Mouse (Mus musculus) MEL (cell line): ENCODE data around the gene Naa40. TPM values are rescaled to one million over a fixed set of nuclear protein-coding genes. Genes with fewer than 3 reads are reported as not detected.

Experiments used
- DNase-seq: peaks from one replicate; pipeline ENCODE4 v3.0.0; 2011; ENCODE audit warnings: low read depth, low spot score
- H3K27ac ChIP-seq: 2 replicates; pipeline ENCODE4 v1.5.1; 2012; ENCODE audit warnings: low read depth, mild to moderate bottlenecking, control low read depth, low read length, moderate library complexity; ENCODE audit not compliant: control insufficient read depth
- H3K27me3 ChIP-seq, 2 experiments: fragments of 150-350 bp in 1 of 2; sonication (generic) in 1 of 2; 2 replicates each; pipeline ENCODE4 v1.6.1; 2012; ENCODE audit warnings: low read length in 2 of 2, mild to moderate bottlenecking in 2 of 2, improper control_type of control experiment in 1 of 2, moderate library complexity in 1 of 2; ENCODE audit not compliant: insufficient read depth in 2 of 2, control insufficient read depth in 1 of 2
- H3K36me3 ChIP-seq, 2 experiments: 2 replicates each; pipeline ENCODE4 v1.6.1; 2012 to 2014; ENCODE audit warnings: low read length in 2 of 2, improper control_type of control experiment in 1 of 2, inconsistent platforms in 1 of 2, mild to moderate bottlenecking in 1 of 2; ENCODE audit not compliant: insufficient read depth in 2 of 2, control insufficient read depth in 1 of 2
- H3K4me1 ChIP-seq, 2 experiments: fragments of 150-350 bp in 1 of 2; sonication (generic) in 1 of 2; 2 replicates each; pipeline ENCODE4 v1.6.1; 2012; ENCODE audit warnings: low read length in 2 of 2, improper control_type of control experiment in 1 of 2, mild to moderate bottlenecking in 1 of 2; ENCODE audit not compliant: insufficient read depth in 2 of 2, control insufficient read depth in 1 of 2
- H3K4me3 ChIP-seq, 2 experiments: fragments of 150-350 bp in 1 of 2; sonication (generic) in 1 of 2; 2 replicates each; pipeline ENCODE4 v1.5.1; 2012; ENCODE audit warnings: low read depth in 2 of 2, low read length in 2 of 2, mild to moderate bottlenecking in 2 of 2, moderate library complexity in 2 of 2, control low read depth in 1 of 2, improper control_type of control experiment in 1 of 2; ENCODE audit not compliant: control insufficient read depth in 1 of 2, insufficient read depth in 1 of 2
- H3K79me2 ChIP-seq: 2 replicates; pipeline ENCODE4 v1.6.1; 2012; ENCODE audit warnings: mild to moderate bottlenecking, low read length, moderate library complexity; ENCODE audit not compliant: control insufficient read depth, poor library complexity, insufficient read depth
- H3K9ac ChIP-seq: 2 replicates; pipeline ENCODE4 v1.6.1; 2012; ENCODE audit warnings: low read depth, mild to moderate bottlenecking, control low read depth, low read length, moderate library complexity; ENCODE audit not compliant: control insufficient read depth, poor library complexity, severe bottlenecking
- H3K9me3 ChIP-seq: fragments of 150-350 bp; sonication (generic); replicated peaks from 2 replicates; pipeline ENCODE4 v1.6.1; 2012; ENCODE audit warnings: mild to moderate bottlenecking, low read length, improper control_type of control experiment, moderate library complexity; ENCODE audit not compliant: insufficient read depth
- CHD1 ChIP-seq: IDR thresholded peaks from 2 replicates; pipeline ENCODE4 v1.6.1; 2012; ENCODE audit warnings: low read depth, mild to moderate bottlenecking, inconsistent platforms, low read length, improper control_type of control experiment
- CHD2 ChIP-seq: IDR thresholded peaks from 2 replicates; pipeline ENCODE4 v1.6.1; 2011; ENCODE audit warnings: low read length, improper control_type of control experiment
- CTCF ChIP-seq, 3 experiments: IDR thresholded peaks in 2 of 3; conservative IDR thresholded peaks in 1 of 3; 2 replicates each; pipeline ENCODE4 v1.5.1; 2011 to 2012; ENCODE audit warnings: low read length in 3 of 3, low read depth in 2 of 3, mild to moderate bottlenecking in 2 of 3, improper control_type of control experiment in 1 of 3, inconsistent platforms in 1 of 3, mixed read lengths in 1 of 3, moderate library complexity in 1 of 3; ENCODE audit not compliant: control insufficient read depth in 1 of 3, insufficient read depth in 1 of 3, poor library complexity in 1 of 3, severe bottlenecking in 1 of 3
- EP300 ChIP-seq, 2 experiments: IDR thresholded peaks; 2 replicates each; pipeline ENCODE4 v1.6.1; 2011; ENCODE audit warnings: improper control_type of control experiment in 2 of 2, low read length in 2 of 2, low read depth in 1 of 2, mild to moderate bottlenecking in 1 of 2
- ETS1 ChIP-seq: IDR thresholded peaks from 2 replicates; pipeline ENCODE4 v1.6.1; 2012; ENCODE audit warnings: low read depth, mild to moderate bottlenecking, inconsistent platforms, low read length, improper control_type of control experiment, moderate library complexity
- GABPA ChIP-seq: IDR thresholded peaks from 2 replicates; pipeline ENCODE4 v1.6.1; 2012; ENCODE audit warnings: low read depth, mild to moderate bottlenecking, inconsistent platforms, low read length, improper control_type of control experiment, moderate library complexity
- GATA1 ChIP-seq: IDR thresholded peaks from 2 replicates; pipeline ENCODE4 v1.6.1; 2011; ENCODE audit warnings: low read depth, low read length, improper control_type of control experiment
- HCFC1 ChIP-seq: IDR thresholded peaks from 2 replicates; pipeline ENCODE4 v1.6.1; 2012; ENCODE audit warnings: low read depth, mild to moderate bottlenecking, inconsistent platforms, low read length, improper control_type of control experiment, moderate library complexity
- KAT2A ChIP-seq: conservative IDR thresholded peaks from 2 replicates; pipeline ENCODE4 v1.6.1; 2012; ENCODE audit warnings: low read depth, low read length, improper control_type of control experiment, inconsistent platforms
- MAFK ChIP-seq: IDR thresholded peaks from 2 replicates; pipeline ENCODE4 v1.6.1; 2011; ENCODE audit warnings: low read depth, mild to moderate bottlenecking, low read length, improper control_type of control experiment, borderline replicate concordance
- MAX ChIP-seq: IDR thresholded peaks from 2 replicates; pipeline ENCODE4 v1.6.1; 2011; ENCODE audit warnings: low read length, improper control_type of control experiment
- MAZ ChIP-seq: IDR thresholded peaks from 2 replicates; pipeline ENCODE4 v1.6.1; 2012; ENCODE audit warnings: low read depth, mild to moderate bottlenecking, inconsistent platforms, low read length, improper control_type of control experiment
- MEF2A ChIP-seq: IDR thresholded peaks from 2 replicates; pipeline ENCODE4 v1.6.1; 2014; ENCODE audit warnings: low read depth, mild to moderate bottlenecking, inconsistent platforms, low read length, improper control_type of control experiment; ENCODE audit not compliant: poor library complexity, insufficient replicate concordance, severe bottlenecking; ENCODE audit errors: extremely low read depth
- MXI1 ChIP-seq: IDR thresholded peaks from 2 replicates; pipeline ENCODE4 v1.6.1; 2011; ENCODE audit warnings: mild to moderate bottlenecking, low read depth, low read length, improper control_type of control experiment
- MYB ChIP-seq: IDR thresholded peaks from 2 replicates; pipeline ENCODE4 v1.6.1; 2011; ENCODE audit warnings: mild to moderate bottlenecking, low read depth, low read length, improper control_type of control experiment
- MYC ChIP-seq: IDR thresholded peaks from 2 replicates; pipeline ENCODE4 v1.6.1; 2011; ENCODE audit warnings: low read depth, mild to moderate bottlenecking, low read length, improper control_type of control experiment, moderate library complexity
- NELFE ChIP-seq: IDR thresholded peaks from 2 replicates; pipeline ENCODE4 v1.6.1; 2011; ENCODE audit warnings: low read depth, low read length, improper control_type of control experiment
- NRF1 ChIP-seq: IDR thresholded peaks from 2 replicates; pipeline ENCODE4 v1.6.1; 2014; ENCODE audit warnings: low read depth, mild to moderate bottlenecking, inconsistent platforms, low read length, improper control_type of control experiment, moderate library complexity; ENCODE audit not compliant: poor library complexity, insufficient read depth, severe bottlenecking
- POLR2A ChIP-seq, 2 experiments: IDR thresholded peaks; 2 replicates each; pipeline ENCODE4 v1.6.1; 2011 to 2012; ENCODE audit warnings: low read length in 2 of 2, mild to moderate bottlenecking in 2 of 2, control low read depth in 1 of 2, improper control_type of control experiment in 1 of 2, low read depth in 1 of 2, moderate library complexity in 1 of 2; ENCODE audit not compliant: control insufficient read depth in 1 of 2, insufficient read depth in 1 of 2, poor library complexity in 1 of 2
- POLR2AphosphoS2 ChIP-seq: IDR thresholded peaks from 2 replicates; pipeline ENCODE4 v1.6.1; 2011; ENCODE audit warnings: low read length, improper control_type of control experiment
- RCOR1 ChIP-seq: IDR thresholded peaks from 2 replicates; pipeline ENCODE4 v1.6.1; 2012; ENCODE audit warnings: low read depth, mild to moderate bottlenecking, inconsistent platforms, low read length, improper control_type of control experiment
- SIN3A ChIP-seq: IDR thresholded peaks from 2 replicates; pipeline ENCODE4 v1.6.1; 2012; ENCODE audit warnings: low read length, improper control_type of control experiment, inconsistent platforms
- TCF12 ChIP-seq: IDR thresholded peaks from 2 replicates; pipeline ENCODE4 v1.6.1; 2014; ENCODE audit warnings: low read depth, mild to moderate bottlenecking, inconsistent platforms, low read length, improper control_type of control experiment, moderate library complexity
- USF1 ChIP-seq: IDR thresholded peaks from 2 replicates; pipeline ENCODE4 v1.6.1; 2014; ENCODE audit warnings: low read depth, mild to moderate bottlenecking, inconsistent platforms, low read length, improper control_type of control experiment, moderate library complexity
- ZC3H11A ChIP-seq: IDR thresholded peaks from 2 replicates; pipeline ENCODE4 v1.6.1; 2012; ENCODE audit warnings: low read depth, mild to moderate bottlenecking, inconsistent platforms, low read length, improper control_type of control experiment
- ZMIZ1 ChIP-seq: IDR thresholded peaks from 2 replicates; pipeline ENCODE4 v1.6.1; 2012; ENCODE audit warnings: low read depth, mild to moderate bottlenecking, inconsistent platforms, low read length, improper control_type of control experiment, moderate library complexity
- ZNF384 ChIP-seq: IDR thresholded peaks from 2 replicates; pipeline ENCODE4 v1.6.1; 2012; ENCODE audit warnings: low read depth, mild to moderate bottlenecking, inconsistent platforms, low read length, improper control_type of control experiment
- polyA plus RNA-seq, 2 experiments: library from polyadenylated mRNA; stranded (reverse) in 1 of 2; unstranded in 1 of 2; fragments of >175 nt in 1 of 2; fragments of >200 nt in 1 of 2; gene quantifications; 2 replicates each; pipeline versions ENCODE4 v1.2.1 to v1.2.4; 2012; ENCODE audit warnings: low replicate concordance in 2 of 2, low read depth in 1 of 2; ENCODE audit not compliant: insufficient read length in 2 of 2, insufficient read depth in 1 of 2, missing spikeins in 1 of 2
- total RNA-seq: library from RNA; depleted of rRNA; stranded (reverse); fragments of 300-350 nt; gene quantifications from 2 replicates; pipeline ENCODE4 v1.2.3, GENCODE M21; 2012

The Naa40 gene
- total and polyA plus RNA-seq, 3 experiments, result 46.8 to 75.7 TPM; not detected in 1

GRCm38 (mm10) chr19:7209907-7210646, 30.9 kb downstream of the Naa40 start (continued):
- TF ChIP-seq ZMIZ1, result no peak
- TF ChIP-seq CTCF (IDR thresholded peaks at IDR 0.05 in 2 of 3, conservative IDR thresholded peaks at IDR 0.05 in 1 of 3; ENCODE audit: control insufficient read depth in 1 of 3, insufficient read depth in 1 of 3, low read depth in 2 of 3, low read length in 3 of 3, poor library complexity in 1 of 3, severe bottlenecking in 1 of 3), result peak in 2 of 3 experiments; percentile 7 to 35; a peak in 2 of 6 replicates
- TF ChIP-seq GATA1, result 0 out of 2 replicates have a peak, but pooled peaks have one; percentile 5
- TF ChIP-seq TCF12, result no peak
- TF ChIP-seq SIN3A, result peak; percentile 29; the same call in 1 of the 2 replicates
- TF ChIP-seq ZC3H11A, result no peak
- no peak for TF ChIP-seq POLR2AphosphoS2
- TF ChIP-seq MAFK, result no peak
- no peak for TF ChIP-seq KAT2A
- TF ChIP-seq MAZ, result no peak
- 0 out of 2 replicates have a peak, but pooled peaks have one; percentile 34 for TF ChIP-seq MYC
- no peak for TF ChIP-seq NELFE
- no peak for TF ChIP-seq NRF1
- TF ChIP-seq MYB, result no peak
- TF ChIP-seq USF1, result no peak
- no peak for TF ChIP-seq CHD1
- peak; percentile 90 for TF ChIP-seq ZNF384
- no peak for TF ChIP-seq HCFC1

GRCm38 (mm10) chr19:7205753-7206736, 34.9 kb downstream of the Naa40 start, which contains the start of gene Otub1:
TSS of gene Otub1 (minus strand) at chr19:7206316.
- H3K27ac ChIP-seq, result peak within 1 kb of the TSS; percentile 98
- no peaks in the 10 kb centered on the region for H3K27me3 ChIP-seq
- peaks cover 2 to 13% of the 10 kb centered on the region in 2 experiments; a peak in 3 of 4 replicates for H3K4me1 ChIP-seq
- H3K79me2 ChIP-seq, result peaks cover 23% of the 10 kb centered on the region
- H3K9me3 ChIP-seq, result no peaks in the 10 kb centered on the region
- peaks cover 0 to 14% of the 10 kb centered on the region in 2 experiments; a peak in 2 of 4 replicates for H3K36me3 ChIP-seq
- DNase-seq, result peak; percentile 97
- H3K4me3 ChIP-seq, result peak within 1 kb of the TSS; percentile 93 to 98
- peak within 1 kb of the TSS; percentile 90 for H3K9ac ChIP-seq
- no peak for TF ChIP-seq ZC3H11A
- TF ChIP-seq NRF1, result 0 out of 2 replicates have a peak, but pooled peaks have one; percentile 17
- TF ChIP-seq POLR2A (IDR thresholded peaks at IDR 0.05; ENCODE audit: control insufficient read depth in 1 of 2, insufficient read depth in 1 of 2, low read depth in 1 of 2, low read length in 2 of 2, poor library complexity in 1 of 2), result peak; percentile 77 to 93
- TF ChIP-seq MAX, result peak; percentile 79
- peak; percentile 94 for TF ChIP-seq MXI1
- TF ChIP-seq POLR2AphosphoS2, result no peak; the same call in none of the 2 replicates
- TF ChIP-seq ETS1, result peak; percentile 56
- TF ChIP-seq TCF12, result peak; percentile 66
- TF ChIP-seq CHD2, result peak; percentile 57; the same call in 1 of the 2 replicates
- TF ChIP-seq MEF2A, result no peak
- TF ChIP-seq KAT2A, result peak; percentile 71; the same call in 1 of the 2 replicates
- TF ChIP-seq ZMIZ1, result peak; percentile 86
- TF ChIP-seq SIN3A, result peak; percentile 93; the same call in 1 of the 2 replicates
- no peak for TF ChIP-seq GABPA
- TF ChIP-seq MAFK, result no peak
- TF ChIP-seq EP300 (IDR thresholded peaks at IDR 0.05; ENCODE audit: low read depth in 1 of 2, low read length in 2 of 2), result peak in 1 of 2 experiments; percentile 47; a peak in 2 of 4 replicates
- TF ChIP-seq NELFE, result peak; percentile 95
- peak; percentile 99 for TF ChIP-seq MAZ
- peak in 2 of 3 experiments; percentile 5 to 9; a peak in 1 of 6 replicates for TF ChIP-seq CTCF (IDR thresholded peaks at IDR 0.05 in 2 of 3, conservative IDR thresholded peaks at IDR 0.05 in 1 of 3; ENCODE audit: control insufficient read depth in 1 of 3, insufficient read depth in 1 of 3, low read depth in 2 of 3, low read length in 3 of 3, poor library complexity in 1 of 3, severe bottlenecking in 1 of 3)
- peak; percentile 71 for TF ChIP-seq RCOR1
- peak; percentile 51; the same call in 1 of the 2 replicates for TF ChIP-seq USF1
